Mouse (Mus musculus) forebrain, embryonic 11.5 days (tissue): ENCODE results near the gene En2. TPM values are rescaled to one million over a fixed set of nuclear protein-coding genes. Genes with fewer than 3 reads are reported as not detected.

ENCODE experiments used
- ATAC-seq: fragments of 200-750 bp; cut with Nextera tagmentation; replicated peaks from 2 replicates; pipeline ENCODE4 v1.8.0; 2017; ENCODE audit warnings: moderate TSS enrichment; ENCODE audit not compliant: low FRiP score
- DNase-seq: peaks from one replicate; pipeline ENCODE4 v3.0.0-alpha.2; 2017; ENCODE audit warnings: low spot score
- H3K27ac ChIP-seq: fragments of 300-500 bp; sonication (generic); 2 replicates; pipeline ENCODE4 v1.5.1; 2014; ENCODE audit warnings: low read depth, low read length
- H3K27me3 ChIP-seq: fragments of 300-500 bp; sonication (generic); 2 replicates; pipeline ENCODE4 v1.6.1; 2014; ENCODE audit warnings: mild to moderate bottlenecking, low read length, mixed read lengths; ENCODE audit not compliant: control insufficient read depth, insufficient read depth
- H3K36me3 ChIP-seq: fragments of 300-500 bp; sonication (generic); 2 replicates; pipeline ENCODE4 v1.6.1; 2014; ENCODE audit warnings: mild to moderate bottlenecking, low read length, moderate library complexity, mixed read lengths; ENCODE audit not compliant: control insufficient read depth, insufficient read depth
- H3K4me1 ChIP-seq: fragments of 300-500 bp; sonication (generic); replicated peaks from 2 replicates; pipeline ENCODE4 v1.6.1; 2014; ENCODE audit warnings: low read length, mixed read lengths; ENCODE audit not compliant: control insufficient read depth, insufficient read depth
- H3K4me2 ChIP-seq: fragments of 300-500 bp; sonication (generic); 2 replicates; pipeline ENCODE4 v1.6.1; 2014; ENCODE audit warnings: low read depth, mild to moderate bottlenecking, low read length, moderate library complexity, mixed read lengths; ENCODE audit not compliant: severe bottlenecking
- H3K4me3 ChIP-seq: fragments of 300-500 bp; sonication (generic); 2 replicates; pipeline ENCODE4 v1.5.1; 2014; ENCODE audit warnings: low read depth, low read length
- H3K9ac ChIP-seq: fragments of 300-500 bp; sonication (generic); 2 replicates; pipeline ENCODE4 v1.6.1; 2014; ENCODE audit warnings: low read length
- H3K9me3 ChIP-seq: fragments of 300-500 bp; sonication (generic); 2 replicates; pipeline ENCODE4 v1.6.1; 2016; ENCODE audit warnings: low read length, mixed read lengths; ENCODE audit not compliant: control insufficient read depth
- WGBS: fragments of 180-500 bp; shearing (Covaris S2); extraction: QIAGEN DNeasy Blood & Tissue Kit; methylation state at CpG from one replicate; pipeline ENCODE4 v1.1.7; 2014; 5-methylcytosine and 5-hydroxymethylcytosine counted together
- polyA plus RNA-seq: library from polyadenylated mRNA; unstranded; fragments of >200 nt; fragmentation: Nextera tagmentation; extraction: Ambion mirVana; gene quantifications from 2 replicates; pipeline ENCODE4 v1.2.1, GENCODE M21; 2014

En2 gene
- polyA plus RNA-seq, 1 experiment from 2014 or later, result not detected

DNA sequence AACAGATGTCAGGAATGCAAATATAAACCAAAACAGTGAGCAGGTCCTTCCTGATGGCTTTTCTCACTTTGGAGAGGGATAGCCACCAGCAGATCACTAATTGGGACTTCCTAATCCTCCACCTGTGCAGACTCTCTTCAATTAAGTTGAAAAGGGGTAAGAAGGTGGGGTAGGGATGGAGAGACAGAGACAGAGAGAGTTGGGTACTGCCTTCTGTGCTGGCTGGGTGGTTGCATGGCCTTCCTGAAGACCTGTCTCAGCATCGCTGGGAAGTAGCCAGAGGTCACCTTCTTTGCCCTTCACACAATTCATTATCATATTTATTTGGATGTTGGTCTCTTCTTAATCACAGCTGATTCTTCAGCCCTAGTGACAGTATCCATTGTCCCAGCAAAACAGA lies 54.1 kb downstream of the En2 start:
- H3K4me3 ChIP-seq, result no peak overlapping the region
- no peak overlapping the region for H3K4me2 ChIP-seq
- ATAC-seq, result no peak
- H3K9ac ChIP-seq, result no peak overlapping the region
- DNase-seq, result peak; percentile 9
- H3K9me3 ChIP-seq, result no peaks in the 10 kb centered on the region
- WGBS, result 85% methylated on average over 1 of the region's 1 CpGs
- no peaks in the 10 kb centered on the region for H3K36me3 ChIP-seq
- H3K27ac ChIP-seq, result no peak overlapping the region
- H3K4me1 ChIP-seq, result no peaks in the 10 kb centered on the region
- no peaks in the 10 kb centered on the region for H3K27me3 ChIP-seq

Other genes with a start within 250 kb of the En2 start
- gene Insig1, start 94.3 kb upstream of the En2 start, polyA plus RNA-seq, result 102 and 103 TPM in 2 replicates
- 2.4 and 2.8 TPM in 2 replicates for gene Cnpy1, start 80.1 kb downstream of the En2 start, polyA plus RNA-seq
- 24.9 and 26.0 TPM in 2 replicates for gene Rbm33, start 151.4 kb downstream of the En2 start, polyA plus RNA-seq